Mouse (Mus musculus) cerebellum, postnatal 36 days (tissue): Measurements from ENCODE around the gene Tbcb.
A peak's percentile ranks its signal among the peaks of the same experiment; 100 is the strongest.
"Not testable (repeated sequence)": the region's sequence is repeated elsewhere in the genome, so short reads cannot be mapped to it uniquely, and the experiment has no call there.

Experiments used
- DNase-seq, 2 experiments: peaks; one replicate each; pipeline ENCODE4 v3.0.0; 2021 to 2022; ENCODE audit warnings: mixed read lengths in 2 of 2

The Tbcb gene

GRCm38 (mm10) chr7:30193013-30193412 lies 39.1 kb downstream of the Tbcb start:
- no peak for DNase-seq

- no peak for DNase-seq
Measured at GRCm38 (mm10) chr7:30192088-30192487, 40.0 kb downstream of the Tbcb start.

- DNase-seq, result no peak
Measured at GRCm38 (mm10) chr7:30189116-30189491, 43.0 kb downstream of the Tbcb start.

- DNase-seq, result no peak
Measured at GRCm38 (mm10) chr7:30188344-30189115, 43.5 kb downstream of the Tbcb start.

GRCm38 (mm10) chr7:30184641-30185348 lies 47.3 kb downstream of the Tbcb start:
- no peak for DNase-seq

- DNase-seq, result peak; percentile 62 to 65
Measured at GRCm38 (mm10) chr7:30183879-30184289, 48.2 kb downstream of the Tbcb start, which contains the start of gene Cox7a1. Gene Cox7a1 (plus strand): TSS chr7:30184144.

GRCm38 (mm10) chr7:30183189-30183588 lies 48.9 kb downstream of the Tbcb start:
- not testable (repeated sequence) for DNase-seq

GRCm38 (mm10) chr7:30181929-30182328 lies 50.1 kb downstream of the Tbcb start:
- not testable (repeated sequence) for DNase-seq

GRCm38 (mm10) chr7:30181308-30181707 lies 50.8 kb downstream of the Tbcb start:
- DNase-seq, result peak; percentile 80 to 86

GRCm38 (mm10) chr7:30178256-30178655 lies 53.8 kb downstream of the Tbcb start:
- DNase-seq, result no peak

GRCm38 (mm10) chr7:30176474-30176873 lies 55.6 kb downstream of the Tbcb start:
- DNase-seq, result no peak
